Mouse (Mus musculus) G1E (cell line): ENCODE results near the gene 5730596B20Rik.

ENCODE experiments used
- CTCF ChIP-seq: IDR thresholded peaks from 2 replicates; pipeline ENCODE4 v1.5.1; 2012; ENCODE audit warnings: low read depth, low read length, inconsistent platforms, mixed read lengths
- GATA1 ChIP-seq: IDR thresholded peaks from 2 replicates; pipeline ENCODE4 v1.6.1; 2012; ENCODE audit warnings: borderline replicate concordance, low read length, inconsistent platforms, mixed read lengths
- GATA2 ChIP-seq: IDR thresholded peaks from 2 replicates; pipeline ENCODE4 v1.6.1; 2012; ENCODE audit warnings: low read depth, low read length, inconsistent platforms, borderline replicate concordance
- TAL1 ChIP-seq: conservative IDR thresholded peaks from 2 replicates; pipeline ENCODE4 v1.6.1; 2012; ENCODE audit warnings: low read depth, low read length, inconsistent platforms, mixed read lengths

DNA sequence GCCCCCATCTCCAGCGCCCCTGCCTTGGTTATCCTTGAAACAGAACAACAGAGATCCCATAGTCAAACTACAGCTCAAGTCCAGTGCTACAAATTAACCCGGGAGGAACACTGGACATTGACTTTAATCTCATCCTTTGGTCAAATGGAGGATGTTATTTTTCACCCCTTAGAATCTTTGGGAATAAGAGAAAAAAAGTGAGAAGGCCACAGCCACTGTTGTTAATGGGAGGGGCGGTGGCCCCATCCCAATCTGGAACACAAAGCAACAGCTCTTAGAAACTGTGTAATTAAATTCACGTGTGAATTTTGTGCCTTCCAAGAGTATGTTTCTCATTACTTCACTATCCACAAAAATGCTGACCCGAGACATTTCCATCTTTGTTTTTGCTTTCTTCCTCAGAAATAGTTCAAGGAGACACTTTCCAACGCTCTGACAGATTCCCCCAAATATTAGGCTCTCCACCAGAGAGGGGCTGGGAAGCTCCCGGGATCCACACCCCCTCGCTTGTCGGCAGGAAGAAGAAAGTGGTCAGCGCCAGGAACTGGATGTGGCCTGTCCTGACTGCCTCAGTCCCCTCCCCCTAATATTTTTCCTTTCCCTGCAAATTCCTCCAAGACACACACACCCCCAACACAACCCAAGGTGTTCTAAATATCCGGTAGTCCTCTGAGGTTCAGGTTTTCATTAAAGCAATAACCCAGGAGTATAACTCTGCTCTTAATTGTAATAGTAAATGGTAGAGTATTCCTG, 50.3 kb downstream of the 5730596B20Rik start:
- TF ChIP-seq TAL1 (no peak), CTCF (no peak), GATA2 (no peak), GATA1 (no peak)
